Mouse (Mus musculus) heart, postnatal 36 days (tissue): Measurements from ENCODE around the gene Grb7. TPM values are rescaled to one million over a fixed set of nuclear protein-coding genes. Genes with fewer than 3 reads are reported as not detected.

Experiments used
- DNase-seq, 2 experiments: peaks; one replicate each; pipeline ENCODE4 v3.0.0; 2021 to 2022
- intact Hi-C: fragments of 180-260 bp; cut with DNase I; formaldehyde crosslinking; loops from one replicate; pipeline ENCODE4 v1.15.1; 2025
- total RNA-seq, 2 experiments: library from RNA; stranded (reverse); gene quantifications; 2 replicates each; pipeline ENCODE4 v1.2.3; 2021

Grb7 gene
- total RNA-seq, 2 experiments from 2014 or later = 0.14 to 0.31 TPM

DNA sequence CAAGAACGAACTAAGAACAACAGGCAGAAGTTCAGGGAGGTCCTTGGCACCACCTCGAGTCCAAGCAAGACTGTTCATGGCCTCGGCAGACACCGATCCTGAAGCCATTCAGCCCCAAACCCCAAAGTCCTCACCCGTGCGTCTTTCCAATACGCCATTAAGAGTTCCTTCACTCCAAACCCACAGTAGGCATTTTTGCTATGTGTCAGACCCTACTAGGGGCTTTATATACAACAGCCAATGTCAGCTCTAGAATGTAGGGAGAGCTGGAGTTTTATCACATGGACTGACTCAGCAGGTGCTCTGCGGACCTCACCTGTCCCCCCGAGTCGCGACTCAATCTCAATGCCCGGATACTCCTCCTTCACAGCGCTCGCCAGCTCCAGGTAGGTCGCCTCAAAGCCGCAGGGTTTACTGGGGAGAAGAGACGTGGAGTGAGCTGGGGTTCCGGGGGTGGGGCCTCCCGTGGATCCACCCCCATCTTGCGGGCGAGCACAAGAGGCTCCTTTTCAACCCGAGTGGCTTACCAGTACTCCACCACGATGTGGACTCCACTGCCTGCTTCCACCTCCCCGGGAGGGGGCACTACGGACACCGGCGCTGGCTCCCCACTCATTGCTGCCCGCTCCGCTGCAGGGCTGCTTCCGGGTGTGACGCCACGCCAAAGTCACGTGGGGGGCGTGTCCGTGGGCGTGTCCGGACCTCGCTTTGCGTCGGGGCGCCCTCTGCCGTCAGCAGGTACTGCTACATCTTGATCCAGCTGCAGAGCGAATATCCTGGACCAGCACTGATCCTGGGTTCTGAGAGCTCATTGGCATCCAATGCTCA, 7.6 kb upstream of the Grb7 start, which contains the start of gene Mien1:
TSS of gene Mien1 (minus strand) at position 661 of the 828 bp plus-strand sequence.
- intact Hi-C loops = loop anchor here (2.0 to 5.0 kb wide), 3 partner anchors 26 to 94 kb away; partner anchors contain the start of genes Erbb2 and Pgap3
- peak; percentile 99 for DNase-seq

DNA sequence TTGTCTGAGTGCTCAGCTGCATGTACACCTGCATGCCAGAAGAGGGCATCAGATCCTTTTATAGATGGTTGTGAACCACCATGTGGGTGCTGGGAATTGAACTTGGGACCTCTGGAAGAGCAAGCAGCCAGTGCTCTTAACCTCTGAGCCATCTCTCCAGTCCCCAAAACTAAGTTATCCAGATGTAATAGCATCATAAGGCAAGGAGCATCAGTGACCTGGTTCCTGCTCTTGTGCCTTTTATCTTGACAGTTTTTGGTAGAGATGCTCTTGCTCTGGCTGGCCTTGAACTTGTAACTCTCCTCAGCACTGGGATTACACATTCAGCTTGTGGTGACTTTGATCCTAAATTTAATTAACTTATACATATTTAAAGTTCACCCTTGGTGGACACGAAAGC, 2.5 kb upstream of the Grb7 start:
- DNase-seq = no peak

DNA sequence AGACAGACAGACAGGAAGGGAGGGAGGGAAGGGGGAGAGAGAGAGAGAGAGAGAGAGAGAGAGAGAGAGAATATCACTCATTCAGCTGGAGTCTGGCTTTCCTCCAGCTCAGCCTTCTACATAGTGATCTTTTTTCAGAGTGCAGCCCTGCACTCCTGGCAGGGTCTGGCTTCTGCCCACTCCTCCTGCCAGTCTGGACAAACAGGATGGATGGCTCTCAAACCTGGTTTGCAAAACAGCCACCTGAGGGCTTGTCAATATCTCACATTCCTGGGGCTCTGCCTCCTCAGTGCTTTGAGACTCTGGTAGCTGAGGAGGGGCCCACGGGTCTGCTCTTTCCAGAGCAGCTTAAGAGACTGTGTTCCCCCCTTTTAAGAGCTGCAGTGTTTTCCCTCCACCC, 956 bp upstream of the Grb7 start:
- DNase-seq = no peak
- intact Hi-C loops = no loop called here

More for the DNA sequence above, 2.5 kb upstream of the Grb7 start:
- intact Hi-C loops = no loop called here

DNA sequence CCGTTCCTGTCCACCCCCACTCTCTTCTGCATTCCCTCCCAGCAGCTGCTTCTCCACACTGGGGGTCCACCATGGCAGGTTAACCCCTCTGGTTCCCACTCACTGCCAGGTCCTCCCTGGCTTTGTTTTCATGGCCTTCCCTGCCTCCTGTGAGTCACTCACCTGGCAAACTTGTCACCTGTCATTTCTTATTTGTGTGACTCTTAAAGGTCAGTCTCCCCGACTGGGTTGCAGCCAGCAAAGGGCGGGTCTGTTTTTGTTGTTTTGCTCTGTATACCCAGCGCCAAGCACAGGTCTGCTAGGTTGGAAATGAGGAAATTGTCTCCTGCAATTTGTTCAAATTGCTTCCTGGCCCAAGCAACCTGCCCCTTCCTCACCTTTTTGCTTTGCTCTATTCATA, 515 bp upstream of the Grb7 start:
- DNase-seq = no peak
- intact Hi-C loops = no loop called here

DNA sequence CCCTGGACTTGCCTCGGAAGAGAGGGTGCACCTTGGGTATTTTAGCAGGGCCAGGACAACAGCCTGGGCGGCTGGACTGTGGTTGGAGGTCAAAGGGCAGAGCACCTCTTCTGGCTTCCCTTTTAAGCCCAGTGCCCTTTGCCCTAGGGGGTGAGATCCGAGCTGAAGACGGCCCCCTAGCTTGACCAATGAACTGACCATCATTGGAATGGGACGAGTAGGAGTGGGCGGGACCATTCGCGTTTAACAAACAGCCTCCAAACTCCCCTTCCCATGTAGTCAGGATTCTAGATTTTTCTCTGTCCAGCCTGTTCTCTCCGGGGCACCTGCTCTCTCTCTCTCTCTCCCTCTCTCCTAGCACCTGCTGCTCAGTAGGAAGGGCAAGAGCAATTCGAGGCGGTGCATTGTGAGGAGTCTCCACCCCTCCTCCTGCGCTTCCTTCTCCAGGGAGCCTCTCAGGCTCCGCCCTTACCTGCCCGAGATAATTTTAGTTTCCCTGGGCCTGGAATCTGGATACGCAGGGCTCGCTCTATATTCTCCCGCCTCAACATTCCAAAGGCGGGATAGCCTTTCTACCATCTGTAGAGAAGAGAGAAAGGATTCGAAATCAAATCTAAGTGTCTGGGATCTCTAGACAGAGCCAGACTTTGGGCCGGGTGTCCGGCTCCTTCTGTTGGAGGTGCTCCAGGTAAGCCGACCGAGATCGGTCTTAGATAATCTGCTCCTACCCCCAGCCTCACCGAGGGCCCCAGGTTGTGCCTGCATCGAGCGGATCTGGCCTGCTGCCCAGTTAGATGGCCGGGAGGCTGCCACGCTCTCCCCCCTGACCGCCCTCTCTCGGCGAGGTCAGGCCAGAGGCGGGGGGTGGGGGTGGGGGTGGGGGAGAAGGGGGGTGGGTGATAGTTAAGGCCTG, 624 bp downstream of the Grb7 start:
- no peak for DNase-seq
- intact Hi-C loops = no loop called here

DNA sequence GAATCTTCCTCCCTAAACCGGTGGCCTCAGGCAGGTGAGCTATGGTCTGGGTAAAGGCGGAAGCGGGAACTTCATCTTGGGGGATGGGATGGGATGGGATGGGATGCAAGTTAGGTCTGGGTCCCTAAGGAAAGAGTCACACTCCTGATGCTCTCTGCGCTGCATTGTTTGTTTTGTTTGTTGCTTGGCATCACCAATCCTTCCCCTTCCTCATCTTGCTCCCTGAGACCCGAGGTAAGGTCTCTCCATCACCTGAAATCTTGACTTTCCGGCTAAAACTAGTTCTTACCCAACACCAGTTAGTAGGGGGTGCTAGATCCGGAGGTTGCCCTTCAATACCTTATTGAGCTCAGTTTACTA, 1.3 kb downstream of the Grb7 start:
- no peak for DNase-seq
- intact Hi-C loops = no loop called here

DNA sequence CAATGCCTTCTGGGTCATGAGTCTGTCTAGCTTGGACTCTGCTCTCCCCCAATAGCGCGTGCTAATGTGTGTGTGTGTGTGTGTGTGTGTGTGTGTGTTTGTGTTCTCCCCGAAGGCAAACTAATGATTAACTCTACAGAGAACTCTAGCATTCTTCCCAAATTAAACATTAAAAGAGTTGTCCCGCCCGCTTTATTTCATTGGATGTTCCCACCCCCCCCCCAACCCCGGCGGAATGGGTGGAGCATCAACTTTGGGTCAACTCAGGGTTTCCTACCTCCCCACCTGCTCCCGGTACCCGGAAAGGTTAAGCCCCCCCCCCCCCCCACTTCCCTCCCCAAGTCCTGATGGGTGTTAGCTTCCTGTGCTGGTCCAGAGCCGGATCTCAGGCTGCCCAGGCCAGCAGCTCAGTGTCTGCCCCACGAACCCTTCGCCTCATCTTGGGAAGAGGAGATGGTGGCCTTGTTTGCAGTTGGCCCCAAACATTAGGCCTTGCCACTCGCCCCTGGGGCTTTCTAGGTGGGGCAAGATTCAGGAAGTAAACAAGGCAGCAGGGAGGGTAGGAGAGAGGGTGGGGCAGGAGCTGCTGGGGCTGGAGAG, 2.1 kb downstream of the Grb7 start:
- intact Hi-C loops = no loop called here

DNA sequence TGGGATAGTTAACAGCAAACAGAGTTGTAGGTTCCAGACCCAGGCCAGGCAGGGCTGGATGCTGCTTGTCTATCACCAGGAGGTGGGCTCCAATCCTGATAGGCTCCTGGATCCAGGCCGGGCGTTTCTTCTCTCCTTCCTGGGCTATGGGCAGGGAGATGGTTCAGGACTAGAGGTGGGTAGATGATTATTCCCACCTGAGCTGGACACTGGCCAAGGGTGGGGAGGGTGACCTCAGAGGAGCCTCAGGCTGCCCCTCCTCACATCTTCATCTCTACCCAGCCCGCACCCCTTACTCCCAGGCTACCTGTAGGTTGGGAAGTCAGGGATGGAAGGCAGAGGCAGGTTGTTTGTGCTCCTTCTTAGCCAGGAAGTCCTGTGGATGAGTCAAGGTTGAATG, 3.2 kb downstream of the Grb7 start:
- intact Hi-C loops = no loop called here
- no peak for DNase-seq

More for the DNA sequence above, 2.1 kb downstream of the Grb7 start:
- DNase-seq = no peak

DNA sequence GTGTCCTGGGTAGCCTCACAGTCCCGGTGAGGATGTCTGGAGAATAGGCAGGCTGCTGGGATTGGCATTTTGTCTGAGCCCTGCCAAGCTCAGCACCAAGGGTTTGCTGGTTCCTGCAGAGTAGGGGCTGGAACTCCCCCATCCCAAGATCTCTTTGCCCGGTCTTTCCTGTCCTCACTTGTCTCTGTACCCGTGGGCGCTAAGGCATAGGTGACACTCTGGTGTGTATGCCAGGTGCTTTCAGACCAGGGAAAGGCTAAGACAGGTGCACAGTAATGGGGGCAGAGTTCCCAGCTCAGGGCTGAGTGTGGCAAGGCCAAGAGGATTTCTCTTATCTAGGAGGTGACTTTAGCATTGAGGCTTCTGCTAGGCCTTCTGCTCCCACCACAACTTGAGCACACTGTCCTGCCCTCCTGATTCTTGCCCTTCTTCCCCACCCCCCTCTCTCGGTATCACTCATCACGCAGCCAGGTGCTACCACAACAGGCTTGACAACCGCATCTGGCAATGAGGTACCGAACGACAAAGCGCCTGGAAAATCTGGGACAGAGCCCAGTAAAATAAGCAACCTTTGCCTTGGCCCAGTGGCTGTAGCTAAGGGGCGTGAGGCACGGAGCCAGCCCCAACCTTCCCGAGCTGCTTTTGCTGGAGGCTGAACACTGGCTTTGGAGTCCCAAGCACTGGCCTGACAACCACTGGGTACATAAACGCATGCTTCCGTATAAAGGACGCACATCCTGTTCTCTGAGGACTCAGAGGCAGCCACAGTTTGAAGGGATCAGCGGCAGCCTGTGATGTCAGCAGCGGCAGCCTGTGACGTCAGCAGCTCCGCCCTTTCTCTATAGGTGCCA, 4.0 kb downstream of the Grb7 start:
- intact Hi-C loops = no loop called here
- peak in 1 of 2 experiments; percentile 16 for DNase-seq

DNA sequence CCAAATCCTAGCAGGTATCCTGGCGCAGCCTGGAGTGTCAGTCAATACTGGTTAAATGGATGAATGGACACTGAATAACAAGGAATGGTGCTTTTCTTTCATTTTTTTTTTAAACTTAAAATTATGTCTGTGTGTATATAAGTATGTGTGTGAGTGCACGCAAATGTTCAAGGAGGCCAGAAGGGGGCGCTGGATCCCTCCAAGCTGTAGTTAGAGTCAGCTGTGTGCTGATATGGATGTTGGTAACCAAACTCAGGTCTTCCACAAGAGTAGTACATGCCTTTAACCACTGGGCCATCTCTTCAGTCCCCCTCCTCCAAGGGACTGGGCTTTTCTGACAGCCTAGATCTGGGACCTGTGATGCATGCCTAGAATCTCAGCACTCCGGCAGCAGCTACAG, 9.3 kb downstream of the Grb7 start:
- intact Hi-C loops = loop anchor here (5.0 kb wide), 1 partner anchor 132 kb away; the partner anchor contains the start of gene Ormdl3
- no peak for DNase-seq

DNA sequence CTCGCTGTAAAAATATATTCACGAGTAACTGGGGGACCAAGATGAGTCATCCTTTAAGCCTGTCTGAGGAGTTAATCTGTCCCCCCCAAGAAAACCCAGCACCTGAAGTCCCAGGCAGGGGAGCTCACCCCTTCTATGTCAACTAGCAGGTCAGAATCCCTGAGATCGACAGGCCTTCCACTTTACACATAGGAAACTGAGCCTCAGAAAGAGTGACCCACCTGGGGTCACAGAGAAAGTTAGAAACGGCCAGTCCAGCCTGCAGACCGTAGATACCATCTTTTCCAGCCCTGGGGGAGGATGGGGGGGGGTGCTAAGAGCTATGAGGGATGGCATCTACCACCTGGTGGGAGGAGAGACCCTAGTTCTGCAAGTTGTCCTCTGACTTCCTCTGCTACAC, 10.4 kb downstream of the Grb7 start:
- intact Hi-C loops = loop anchor here (2.0 to 5.0 kb wide), 2 partner anchors 131 to 192 kb away; partner anchors contain the start of gene Ormdl3
- DNase-seq = no peak

DNA sequence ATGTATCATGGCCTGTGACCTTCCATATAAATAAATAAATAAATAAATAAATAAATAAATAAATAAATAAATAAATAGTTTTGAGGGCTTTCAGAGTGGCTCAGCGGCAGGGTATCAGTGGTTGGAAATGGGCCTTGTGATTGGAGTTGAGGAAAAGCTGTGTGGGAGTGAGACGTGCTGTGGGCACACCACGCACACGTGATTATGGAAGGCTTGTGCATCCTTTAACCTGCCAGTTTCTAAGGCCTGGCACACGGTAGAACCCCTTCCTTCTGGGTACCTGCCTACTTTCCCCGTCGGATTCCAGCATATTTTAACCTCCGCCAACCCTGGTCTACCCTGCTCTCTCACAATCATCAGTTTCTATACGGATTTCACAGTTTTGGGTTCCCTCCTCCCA, 10.8 kb downstream of the Grb7 start:
- intact Hi-C loops = loop anchor here (1.0 to 5.0 kb wide), 3 partner anchors 115 to 192 kb away; partner anchors contain the start of gene Ormdl3

DNA sequence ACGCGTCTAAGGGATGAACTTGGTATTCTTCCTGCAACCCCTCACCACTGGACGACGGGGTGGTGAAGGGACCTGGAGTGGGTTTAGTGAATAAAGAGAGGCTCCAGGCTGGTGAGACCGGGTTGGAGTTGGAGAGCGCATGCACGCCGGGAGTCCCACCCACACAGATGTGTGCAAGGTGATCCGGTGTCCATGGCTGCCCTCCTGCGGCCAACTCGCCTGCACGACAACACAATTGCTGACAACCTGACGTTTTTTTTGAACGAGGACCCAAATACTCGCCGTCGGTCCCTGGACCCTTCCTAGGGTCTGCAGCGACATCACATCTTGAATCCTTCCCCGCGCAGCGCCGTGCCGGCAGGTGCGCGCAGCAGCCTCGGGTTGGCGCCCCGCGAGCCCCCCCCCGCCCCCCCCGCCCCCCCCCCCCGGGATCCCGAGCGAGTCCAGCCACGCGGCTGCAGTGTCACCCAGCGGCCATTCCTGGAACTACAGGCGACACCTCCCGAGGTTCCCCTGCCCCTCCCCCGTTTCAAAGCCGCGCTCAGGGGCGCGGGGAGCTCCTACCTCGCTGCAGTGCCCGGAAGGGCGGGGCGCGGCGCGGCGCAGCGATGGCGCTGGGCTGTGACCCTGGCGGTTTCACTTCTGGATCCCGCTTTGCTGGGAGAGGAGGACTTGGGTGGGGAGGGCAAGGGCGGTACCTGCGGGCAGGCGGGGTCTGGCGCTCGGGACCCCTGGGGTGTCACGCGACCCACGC, 11.3 kb downstream of the Grb7 start:
- DNase-seq = peak; percentile 88 to 93
- intact Hi-C loops = loop anchor here (1.0 to 5.0 kb wide), 3 partner anchors 115 to 193 kb away; partner anchors contain the start of gene Ormdl3

More for the DNA sequence above, 10.8 kb downstream of the Grb7 start:
- DNase-seq = no peak

DNA sequence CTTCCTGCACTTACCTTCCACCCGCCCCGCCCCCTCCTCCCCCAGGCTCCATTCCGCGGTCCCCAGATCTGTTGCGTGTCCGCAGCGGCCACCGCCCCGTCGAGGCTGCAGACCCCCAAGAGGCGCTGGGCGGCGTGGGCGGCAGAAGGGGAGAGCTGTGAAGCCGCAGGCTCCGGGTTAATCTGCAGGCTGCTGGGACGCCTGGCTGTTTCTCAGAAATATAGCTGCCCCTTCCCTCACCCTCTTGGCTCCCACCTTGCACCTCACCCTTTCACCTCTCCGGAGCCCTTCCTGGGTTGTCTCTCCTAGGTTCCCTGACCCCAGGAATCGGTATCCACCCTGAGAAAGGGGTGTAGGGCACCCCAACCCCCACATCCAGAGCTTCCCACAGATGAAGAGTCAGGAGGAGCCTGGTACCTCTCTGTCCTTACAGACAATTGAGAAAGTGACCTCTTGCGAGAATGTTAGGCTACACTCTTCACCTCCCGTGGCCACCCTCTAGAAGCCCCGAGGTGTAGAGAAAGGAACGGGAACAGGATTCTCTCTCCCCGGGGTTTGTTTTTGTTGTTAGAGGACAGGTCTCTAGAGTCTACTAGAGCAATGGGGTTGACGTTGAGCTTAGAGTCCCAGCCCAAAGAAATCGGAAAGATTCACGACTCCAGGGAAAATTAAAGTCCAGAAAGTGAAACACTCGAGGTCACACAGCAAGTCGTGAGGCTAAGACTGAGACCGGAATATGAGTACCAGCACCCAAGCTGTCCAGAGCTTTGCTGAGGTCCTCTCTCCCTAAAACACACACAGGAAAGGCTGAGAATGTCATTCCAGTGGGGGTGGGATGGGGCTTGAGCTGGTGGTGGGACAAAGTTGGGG, 12.2 kb downstream of the Grb7 start:
- no peak for DNase-seq
- intact Hi-C loops = loop anchor here (5.0 kb wide), 1 partner anchor 129 kb away; the partner anchor contains the start of gene Ormdl3

DNA sequence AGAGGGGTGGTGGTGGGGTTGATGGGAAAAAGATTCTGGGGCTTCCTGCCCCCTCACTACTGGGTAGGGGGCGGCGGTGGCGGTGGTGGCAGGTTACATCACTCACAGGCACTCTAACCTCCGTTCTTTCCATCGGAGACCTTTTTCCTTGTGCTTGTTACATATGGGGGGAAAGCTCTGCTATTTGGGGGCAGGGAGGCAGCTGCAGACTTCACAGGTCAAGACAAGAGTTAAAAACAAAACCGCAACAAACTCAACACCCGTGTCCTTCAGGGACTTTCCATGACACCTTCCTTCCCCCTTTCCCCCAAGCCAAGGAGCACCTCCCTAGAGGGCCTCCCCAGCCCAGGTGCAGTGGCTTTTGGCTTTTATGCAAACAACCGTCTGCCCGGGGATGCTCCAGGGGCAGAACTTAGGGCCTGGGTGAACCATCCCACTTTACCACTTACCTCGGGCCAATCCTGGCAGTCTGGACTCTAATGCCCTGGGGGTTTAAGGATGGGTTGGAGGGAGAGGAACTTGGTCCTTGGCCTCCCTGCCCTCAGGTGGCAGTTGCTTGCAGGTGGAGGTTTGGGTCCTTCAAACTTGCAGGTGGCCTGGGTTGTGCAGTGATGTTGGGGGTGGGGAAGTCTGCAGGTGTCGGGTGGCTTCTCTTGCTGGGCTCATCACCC, 13.0 kb downstream of the Grb7 start:
- intact Hi-C loops = loop anchor here (5.0 kb wide), 1 partner anchor 128 kb away; the partner anchor contains the start of gene Ormdl3
- DNase-seq = no peak

DNA sequence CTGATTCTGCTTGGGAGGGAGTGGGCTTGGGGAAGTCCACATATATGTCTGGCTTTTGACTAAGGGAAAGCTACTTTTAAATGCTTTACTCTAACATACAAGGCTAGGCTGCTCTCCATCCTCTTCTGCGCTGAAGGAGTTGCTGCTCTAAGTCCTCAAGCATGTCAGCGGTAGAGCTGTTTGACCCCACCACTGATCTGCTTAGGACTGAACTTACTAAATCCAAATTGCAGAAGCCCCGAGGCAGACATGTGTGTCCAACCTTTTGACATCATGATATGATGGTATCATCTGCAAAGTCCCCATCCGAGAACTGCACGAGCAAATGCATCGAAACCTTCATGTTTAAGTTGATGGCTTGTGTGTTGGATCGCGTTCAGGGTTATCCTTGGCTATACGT, 13.7 kb downstream of the Grb7 start:
- intact Hi-C loops = loop anchor here (5.0 kb wide), 1 partner anchor 127 kb away; the partner anchor contains the start of gene Ormdl3
- no peak for DNase-seq

DNA sequence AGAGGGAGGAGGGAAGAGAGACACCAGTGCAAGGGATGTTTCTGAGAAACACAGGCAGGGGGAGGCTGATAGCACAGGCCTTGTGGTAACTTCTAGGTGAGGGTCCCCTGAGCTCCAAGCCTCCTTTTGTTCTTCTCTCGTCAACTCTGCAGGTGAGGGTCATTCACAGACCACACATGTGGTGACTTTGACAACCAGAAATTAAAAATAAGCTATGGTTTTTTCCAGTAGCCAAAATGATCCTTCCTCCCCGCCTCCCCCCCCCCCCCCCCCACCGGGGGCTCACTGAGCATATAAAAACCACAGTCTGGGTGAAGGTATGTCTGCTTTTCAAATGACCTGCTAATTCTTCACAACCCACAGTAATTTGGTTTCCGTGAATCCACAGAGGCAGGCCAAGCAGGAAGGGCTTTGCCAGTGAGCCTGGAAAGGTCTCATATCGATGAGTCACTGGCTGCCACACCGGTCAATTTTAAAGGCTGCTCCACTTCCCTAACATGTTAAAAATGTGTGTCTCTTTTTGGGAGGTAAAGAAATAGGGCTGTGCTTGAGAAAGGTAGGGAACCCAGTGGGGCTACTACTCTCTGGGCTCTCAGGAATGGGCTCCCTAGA, 15.0 kb downstream of the Grb7 start:
- no peak for DNase-seq
- intact Hi-C loops = no loop called here
